Mouse (Mus musculus): ENCODE measurements at regions not wholly inside any gene's neighbourhood (a gene's known extent, or its start where the extent isn't known, plus 50 kb on each side); places are given as distances from the start of the nearest gene placed in this dataset.

GRCm38 (mm10) chr1:157635776-157636175 is 129.2 kb downstream of the Sec16b start:
- TF ChIP-seq CTCF (IDR thresholded peaks at IDR 0.05; ENCODE audit: extremely low read depth, insufficient read length, insufficient replicate concordance, low read depth, low read length) (no peak), POLR2A (IDR thresholded peaks at IDR 0.05; ENCODE audit: low read depth, low read length) (no peak)

Data from small intestine, adult 2 months (tissue).